Mouse (Mus musculus): Measurements from ENCODE around the gene Sp2.
A peak's percentile ranks its signal among the peaks of the same experiment; 100 is the strongest.

Sp2 gene

DNA sequence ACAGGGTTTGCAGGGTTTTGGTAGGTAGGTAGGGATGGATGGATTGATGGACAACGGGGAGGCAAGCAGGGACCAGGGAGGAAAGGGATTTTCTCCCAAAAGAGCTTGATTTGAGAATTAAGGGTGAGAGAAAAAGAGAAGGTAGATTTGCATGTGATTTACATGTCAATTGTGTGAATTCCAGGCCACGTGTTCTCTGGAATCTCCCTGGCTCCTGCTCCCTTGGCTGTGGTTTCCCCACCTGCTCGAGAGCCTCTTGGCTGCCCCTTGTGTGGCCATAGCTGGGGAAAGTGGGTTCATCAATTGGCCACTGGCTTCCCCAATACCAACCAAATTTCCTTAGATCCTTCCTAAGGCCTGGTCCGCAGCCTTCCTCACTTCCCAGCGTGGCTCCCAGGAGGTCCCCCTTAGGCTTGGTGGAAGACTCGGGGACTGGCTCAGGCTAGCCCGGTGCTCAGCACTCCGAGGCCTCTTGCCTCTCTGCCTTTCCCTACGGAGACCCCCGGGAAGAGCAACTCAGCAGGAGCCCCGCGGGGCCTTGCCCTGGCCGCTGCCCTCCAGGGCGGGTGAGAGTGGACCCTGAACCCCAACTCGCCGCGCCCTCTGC lies 14.1 kb upstream of the Sp2 start:
- ATAC-seq (ENCODE audit: insufficient number of reproducible peaks, low FRiP score, low TSS enrichment), result no peak

DNA sequence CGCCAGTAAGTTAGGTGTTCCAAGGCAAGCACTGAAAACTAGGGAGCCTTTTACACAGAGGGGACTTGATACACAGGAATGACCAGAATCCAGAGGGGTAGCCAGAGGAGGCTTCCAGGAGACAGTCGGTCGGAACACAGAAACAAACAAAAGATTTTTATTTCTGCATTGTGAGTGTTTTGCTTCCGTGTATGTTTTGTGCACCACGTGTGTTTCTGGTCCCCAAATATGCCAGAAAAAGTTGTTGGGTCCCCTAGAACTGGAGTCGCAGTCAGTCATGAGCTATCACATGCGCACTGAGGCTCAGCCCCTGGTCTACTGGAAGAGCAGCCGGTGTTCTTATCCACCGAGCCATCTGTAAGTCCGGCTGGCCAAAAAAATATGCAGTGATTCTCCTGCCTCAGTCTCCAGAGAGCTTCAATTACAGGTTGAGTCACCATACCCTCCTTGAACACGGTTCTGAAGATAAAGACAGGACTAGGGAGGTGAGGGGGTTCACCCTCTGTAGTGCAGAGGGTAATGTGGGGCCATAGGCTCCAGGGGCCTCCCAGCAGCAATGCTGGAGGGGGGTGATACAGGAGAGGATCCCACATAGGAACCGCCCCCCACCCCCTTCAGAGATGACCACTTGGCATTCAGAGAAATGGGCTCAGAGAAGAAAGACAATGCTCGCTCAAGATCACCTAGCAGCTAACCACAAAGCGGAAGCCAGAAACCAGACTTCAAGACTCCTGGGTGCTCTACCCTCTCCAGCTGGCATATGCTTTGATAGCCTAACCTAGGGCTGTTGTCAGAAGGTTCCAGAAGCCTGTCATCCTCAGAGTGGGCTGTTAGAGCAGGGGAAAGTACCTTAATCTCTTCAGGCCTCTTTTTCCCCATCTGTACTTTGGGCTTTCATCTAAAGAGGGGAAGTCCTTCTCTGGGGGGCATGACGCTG lies 13.3 kb upstream of the Sp2 start:
- ATAC-seq (ENCODE audit: insufficient number of reproducible peaks, low FRiP score, low TSS enrichment), result no peak

DNA sequence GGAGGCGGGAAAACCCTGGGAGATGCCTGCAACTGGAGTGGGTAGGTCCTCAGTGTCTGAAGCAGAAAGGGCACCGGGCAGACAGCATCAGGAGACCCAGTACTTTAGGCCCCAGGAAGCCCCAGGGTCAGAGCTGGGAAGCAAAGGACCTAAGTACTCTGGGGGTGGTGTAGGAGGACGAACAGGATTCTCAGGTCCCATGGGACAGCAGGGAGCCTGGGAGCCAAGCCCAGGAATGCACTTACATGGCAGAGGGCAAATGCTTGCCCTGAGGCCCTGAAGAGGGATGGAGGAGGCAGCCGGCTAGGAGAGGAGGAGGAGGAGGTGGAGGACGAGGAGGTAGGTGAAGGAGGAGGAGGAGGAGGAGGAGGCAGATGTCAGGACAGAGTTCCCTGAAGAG lies 12.3 kb upstream of the Sp2 start:
- ATAC-seq (ENCODE audit: insufficient number of reproducible peaks, low FRiP score, low TSS enrichment), result no peak

DNA sequence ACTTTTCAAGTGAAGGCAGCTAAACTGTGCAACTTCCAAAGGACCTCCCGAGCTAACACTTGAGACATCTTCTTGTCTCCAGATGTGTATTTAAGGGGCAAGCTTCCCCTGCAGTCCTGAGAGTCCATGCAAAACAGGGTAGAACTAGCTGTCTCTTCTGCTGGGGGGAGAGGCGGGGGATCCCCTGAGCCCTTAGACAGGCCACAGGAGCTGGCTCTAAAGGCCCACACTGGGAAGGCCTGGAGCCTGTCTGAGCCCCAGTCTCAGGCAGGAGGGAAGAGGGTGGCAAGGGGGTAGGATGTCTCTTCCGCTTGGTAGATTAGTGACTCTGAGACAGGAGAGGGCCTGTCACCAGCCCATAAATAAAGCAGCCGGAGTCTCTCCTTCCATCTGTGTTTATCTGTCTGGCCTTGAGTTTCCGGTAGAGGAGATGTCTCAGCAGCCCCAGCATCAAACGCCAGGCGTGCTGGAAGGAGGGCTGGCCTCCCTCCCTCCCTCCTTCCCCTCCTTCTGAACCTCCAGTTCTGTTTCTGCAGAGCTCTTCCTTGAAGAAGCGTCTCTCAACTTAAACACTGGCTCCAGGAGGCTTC lies 10.1 kb upstream of the Sp2 start:
- ATAC-seq (ENCODE audit: insufficient number of reproducible peaks, low FRiP score, low TSS enrichment), result no peak

DNA sequence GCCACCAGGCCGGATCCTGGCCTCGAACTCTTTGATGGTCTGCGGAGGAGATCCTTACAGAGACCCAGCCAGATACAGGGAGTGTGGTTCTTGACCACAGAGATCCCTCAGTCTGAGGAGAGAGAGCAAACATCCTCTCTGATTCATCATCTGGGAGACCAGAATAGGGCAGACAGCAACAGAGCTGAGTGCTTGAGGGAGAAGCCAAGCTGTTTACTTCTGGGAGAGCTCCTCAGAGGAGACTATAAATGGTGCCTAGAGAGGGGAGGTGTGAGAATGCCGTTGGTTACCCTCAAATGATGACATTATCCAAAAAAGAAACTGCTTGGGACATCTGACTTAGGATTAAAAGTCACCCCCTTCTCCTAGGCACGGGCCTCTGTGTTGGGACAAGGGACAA lies 8.7 kb upstream of the Sp2 start:
- ATAC-seq (ENCODE audit: insufficient number of reproducible peaks, low FRiP score, low TSS enrichment), result no peak

DNA sequence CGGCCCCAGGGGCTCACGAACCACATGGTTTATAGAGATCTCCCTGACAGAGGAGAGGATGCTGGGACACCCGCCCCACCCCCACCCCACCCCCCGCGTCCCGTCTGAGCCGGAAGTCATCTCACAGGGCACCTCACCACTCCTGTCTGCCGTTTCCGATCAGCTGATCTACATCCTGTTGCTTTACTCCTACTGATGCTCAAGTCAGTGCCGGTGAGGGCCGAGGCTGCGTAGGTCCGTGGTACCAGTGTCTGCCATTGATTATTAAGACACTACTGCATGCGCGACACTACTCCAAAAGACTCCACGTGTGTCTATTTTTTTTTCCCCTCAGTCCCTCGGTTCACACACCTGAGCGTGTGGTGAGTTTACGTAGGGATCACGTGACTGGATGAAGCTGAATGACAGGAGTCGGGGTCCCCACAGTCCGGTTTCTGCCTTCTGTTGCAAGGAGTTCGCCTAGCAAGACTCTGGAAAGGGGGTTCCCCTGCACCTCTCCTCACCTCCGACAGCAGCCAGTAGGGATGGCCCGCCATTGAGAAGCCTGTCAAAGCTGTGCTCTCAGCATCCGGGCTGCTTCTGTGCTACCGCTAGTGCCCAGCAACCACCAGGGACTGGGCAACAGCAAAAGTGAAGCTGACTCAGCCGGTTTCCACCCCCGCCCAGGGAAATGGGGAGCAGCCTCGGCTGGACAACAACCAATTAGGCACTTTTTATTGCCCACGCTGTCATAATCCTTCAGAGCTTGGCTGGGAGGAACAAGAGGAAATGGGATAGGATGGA lies 5.3 kb upstream of the Sp2 start:
- no peak for ATAC-seq (ENCODE audit: insufficient number of reproducible peaks, low FRiP score, low TSS enrichment)

DNA sequence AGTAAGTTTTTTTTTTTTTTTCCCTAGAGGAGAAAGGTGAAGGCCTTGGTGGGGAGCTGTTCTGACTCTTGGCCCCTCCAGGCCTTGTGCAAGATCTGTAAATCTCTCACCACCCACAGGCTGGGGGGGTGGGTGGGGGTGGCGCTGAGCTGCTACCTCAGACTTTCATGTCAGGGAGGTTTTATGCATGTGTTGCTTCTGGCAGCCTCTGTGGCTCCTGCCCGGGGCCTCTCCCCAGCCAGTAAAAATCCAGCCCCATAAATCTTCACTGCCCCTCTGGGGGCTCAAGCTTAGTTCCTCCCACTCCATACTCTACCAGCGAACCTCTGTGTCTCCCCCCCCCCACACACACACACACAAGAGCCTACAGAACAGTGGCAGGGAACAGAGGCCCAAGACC lies 3.7 kb upstream of the Sp2 start:
- no peak for ATAC-seq (ENCODE audit: insufficient number of reproducible peaks, low FRiP score, low TSS enrichment)

DNA sequence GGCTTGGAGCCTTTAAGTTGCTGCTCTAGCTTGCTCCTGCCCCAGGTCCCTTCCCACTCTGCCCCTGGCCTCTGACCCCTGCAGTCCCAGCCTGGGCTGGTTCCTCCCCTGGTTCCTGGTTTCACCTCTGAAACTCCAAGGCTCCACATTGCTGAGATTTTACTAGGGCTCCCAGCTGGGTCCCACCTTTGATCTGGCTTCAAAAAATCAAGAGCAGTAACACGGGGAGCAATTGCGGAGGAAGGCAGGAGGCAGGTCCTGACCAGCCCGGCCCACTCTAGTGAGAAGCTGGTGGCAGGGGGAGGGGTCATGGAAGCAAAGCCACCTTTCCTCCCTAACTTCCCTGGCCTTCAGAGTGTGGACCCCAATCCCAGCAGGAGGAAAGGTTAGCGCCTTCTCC lies 2.1 kb upstream of the Sp2 start:
- no peak for ATAC-seq (ENCODE audit: insufficient number of reproducible peaks, low FRiP score, low TSS enrichment)

DNA sequence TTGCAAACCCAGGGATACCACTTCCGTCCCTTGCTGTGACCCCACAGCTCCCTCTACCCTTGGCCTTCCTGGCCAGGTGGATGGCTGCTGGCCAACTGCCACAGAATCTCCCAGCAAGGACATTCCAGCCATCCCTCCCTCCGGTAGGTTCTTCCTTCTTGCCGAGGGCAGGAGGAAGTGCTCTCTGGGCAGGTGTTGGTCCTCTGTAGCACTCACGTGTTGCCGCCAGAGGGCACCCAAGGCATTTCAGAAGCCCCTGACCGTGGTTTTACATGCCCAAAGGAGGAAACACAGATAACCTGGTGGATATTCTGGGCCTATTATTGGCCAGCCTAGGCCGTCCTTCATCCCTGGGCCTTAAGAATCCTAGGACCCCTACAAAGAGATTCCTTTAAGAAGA lies 404 bp downstream of the Sp2 start:
- ATAC-seq (ENCODE audit: insufficient number of reproducible peaks, low FRiP score, low TSS enrichment), result no peak

DNA sequence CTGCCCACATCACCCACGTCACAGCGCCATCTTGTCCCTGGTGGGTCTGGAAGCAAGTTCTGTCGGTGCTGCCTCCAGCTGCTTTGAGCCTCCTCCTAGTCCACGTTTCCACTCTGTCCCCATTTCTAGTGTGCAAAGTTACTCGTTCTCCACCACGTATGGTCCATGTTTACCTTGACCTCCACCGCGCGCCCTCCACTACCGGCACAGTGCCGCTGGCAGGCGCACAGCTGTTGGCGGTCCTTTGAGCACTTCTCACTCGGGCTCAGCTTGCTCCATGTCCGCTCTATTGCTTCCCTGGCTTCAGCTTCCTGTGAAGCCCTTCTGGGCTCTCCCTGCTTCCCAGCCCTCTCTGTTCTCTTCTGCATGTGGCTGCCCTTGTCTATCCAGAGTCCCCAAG lies 1.3 kb downstream of the Sp2 start:
- ATAC-seq (ENCODE audit: insufficient number of reproducible peaks, low FRiP score, low TSS enrichment), result no peak

DNA sequence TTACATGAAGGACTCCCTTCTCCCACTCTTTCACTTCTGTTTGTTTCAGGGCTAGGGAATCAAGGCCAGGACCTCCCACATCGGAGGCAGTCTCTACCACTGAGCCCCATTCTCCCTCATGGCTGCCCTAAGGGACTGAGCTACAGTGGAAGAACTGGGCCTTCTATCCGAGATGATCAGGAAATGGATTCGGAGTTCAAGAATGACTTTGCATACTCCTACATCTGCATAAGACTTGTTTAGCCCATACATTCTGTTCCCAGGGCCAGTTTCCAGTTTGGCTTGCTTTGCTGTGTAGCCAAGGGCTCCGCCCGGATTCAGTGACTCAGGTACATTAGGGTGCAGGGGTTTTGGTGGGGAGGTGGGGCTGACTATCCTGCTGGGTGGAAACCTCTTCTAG lies 2.7 kb downstream of the Sp2 start:
- no peak for ATAC-seq (ENCODE audit: insufficient number of reproducible peaks, low FRiP score, low TSS enrichment)

DNA sequence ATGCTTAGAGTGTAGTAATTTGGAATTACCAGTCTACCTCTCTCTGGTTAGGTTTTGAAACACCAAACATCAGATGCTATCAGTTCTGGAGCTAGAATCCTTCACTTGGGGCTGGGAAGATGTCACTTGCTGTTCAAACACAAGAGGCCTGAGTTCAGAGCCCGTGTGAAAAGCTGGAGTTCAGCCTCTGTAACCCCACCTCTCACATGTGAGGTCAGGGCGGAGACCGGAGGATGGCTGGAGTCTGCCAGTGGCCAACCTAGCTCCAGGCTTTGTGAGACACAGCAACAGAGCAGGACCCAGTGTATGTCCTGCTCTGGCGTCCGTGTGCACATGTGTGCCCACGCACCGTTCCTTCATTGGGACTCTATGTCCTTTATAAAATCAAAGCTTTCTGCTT lies 3.4 kb downstream of the Sp2 start:
- ATAC-seq (ENCODE audit: insufficient number of reproducible peaks, low FRiP score, low TSS enrichment), result no peak

DNA sequence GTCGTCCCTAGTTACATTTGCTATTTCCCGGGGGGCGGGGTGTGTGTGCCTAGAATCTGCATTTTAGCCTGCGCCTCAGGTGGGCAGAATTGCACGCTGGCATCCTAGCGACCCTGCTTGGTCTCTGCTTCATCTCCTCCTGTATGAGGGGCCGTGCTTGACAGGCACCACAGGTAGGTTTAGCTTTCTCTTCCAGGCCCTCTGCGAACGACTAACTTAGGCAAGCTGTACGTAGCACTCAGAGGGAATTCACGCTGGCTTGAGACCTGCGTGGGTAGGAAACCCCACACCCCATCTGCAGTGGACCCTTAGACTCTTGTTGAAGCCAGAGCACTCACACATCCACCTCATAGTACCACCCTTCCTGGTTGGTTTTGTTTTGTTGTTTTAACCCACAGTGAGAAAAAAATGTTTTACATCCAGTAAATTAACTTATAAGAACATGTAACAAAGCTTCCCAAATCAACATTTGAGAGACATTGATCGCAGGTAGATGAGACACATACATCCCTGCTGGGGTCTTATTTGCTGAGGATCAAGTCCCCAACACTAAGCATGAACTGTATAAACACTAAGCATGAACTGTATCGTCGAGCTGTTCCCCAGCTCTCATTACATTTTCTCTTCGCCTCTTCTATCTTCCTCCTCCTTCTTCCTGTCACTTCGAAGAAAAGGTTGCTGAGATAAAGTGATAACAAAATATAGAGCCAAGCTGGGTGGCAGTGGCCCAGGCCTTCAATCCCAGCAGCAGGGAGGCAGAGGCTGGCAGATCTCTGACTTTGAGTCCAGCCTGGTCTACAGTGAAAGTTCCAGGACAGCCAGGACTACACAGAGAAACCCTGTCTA lies 4.1 kb downstream of the Sp2 start:
- no peak for ATAC-seq (ENCODE audit: insufficient number of reproducible peaks, low FRiP score, low TSS enrichment)

DNA sequence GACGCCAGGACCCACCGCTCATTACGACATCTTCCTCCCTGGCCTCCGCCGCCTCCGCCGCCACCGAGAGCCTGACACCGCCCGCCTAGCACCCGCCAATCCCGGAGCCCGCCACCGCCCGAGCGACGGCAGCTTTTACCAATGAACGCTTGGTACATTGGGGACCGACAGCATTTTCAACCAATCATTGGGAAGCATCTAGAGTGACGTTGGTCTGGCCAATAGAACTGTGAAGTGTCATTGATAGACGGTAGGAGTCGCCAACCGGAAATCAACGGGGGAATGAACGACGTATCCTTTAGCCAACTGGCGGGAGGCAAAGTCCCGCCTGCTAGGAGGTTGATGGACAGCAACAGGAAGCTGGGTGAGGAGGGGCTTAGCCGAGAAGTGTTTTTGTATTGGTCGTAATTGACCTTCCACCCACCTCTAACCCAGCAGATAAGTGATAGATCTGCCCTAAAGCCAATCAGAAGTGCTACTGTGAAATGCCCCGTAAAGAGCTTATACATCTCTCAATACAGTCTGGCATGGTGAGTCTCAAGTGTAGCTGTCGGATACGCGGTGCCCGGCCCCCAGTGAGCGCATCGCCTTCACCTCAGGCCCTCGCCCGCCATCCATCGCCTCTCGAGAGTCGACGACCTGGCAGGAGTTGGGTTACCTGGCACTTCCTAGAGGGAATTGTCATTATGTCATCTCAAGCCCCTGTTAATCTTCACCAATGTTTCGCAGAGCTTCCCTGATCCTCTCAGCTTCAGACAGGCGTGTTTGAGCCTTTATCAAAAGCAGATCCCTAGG lies 5.0 kb downstream of the Sp2 start:
- ATAC-seq (ENCODE audit: insufficient number of reproducible peaks, low FRiP score, low TSS enrichment), result peak; percentile 94

DNA sequence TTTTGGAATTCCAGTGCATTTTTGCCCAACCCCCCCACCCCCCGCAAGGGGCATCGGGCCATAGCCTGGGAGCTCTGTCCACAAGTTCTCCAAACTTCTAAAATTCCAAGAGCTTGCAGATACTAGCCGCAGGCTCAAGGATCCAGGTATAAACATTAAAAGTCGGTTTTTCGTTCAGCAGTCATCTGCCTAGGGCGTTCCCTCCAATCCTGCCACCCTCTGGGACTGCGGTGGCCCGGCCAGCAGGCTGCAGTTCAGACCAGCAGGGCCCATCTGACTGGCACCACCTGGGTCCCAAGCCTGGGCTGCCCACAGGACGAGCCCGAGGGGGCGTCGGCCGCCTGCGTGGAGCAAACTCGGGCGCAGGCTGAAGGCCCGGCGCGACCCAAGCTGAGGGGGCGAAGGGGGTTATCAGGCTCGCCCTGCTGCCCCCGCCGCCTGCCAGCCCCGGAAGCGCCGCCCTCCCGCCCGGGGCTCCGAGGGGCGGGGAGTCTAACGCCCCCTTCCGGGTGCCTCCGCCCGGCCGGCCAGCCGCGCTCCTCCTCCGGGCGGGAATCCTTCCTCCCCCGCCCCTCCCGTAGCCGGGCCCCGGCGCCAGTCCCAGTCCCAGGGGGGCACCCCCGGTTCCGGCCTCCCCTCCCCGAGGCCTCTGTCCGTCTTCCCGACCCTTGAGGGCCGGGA lies 5.7 kb downstream of the Sp2 start:
- ATAC-seq (ENCODE audit: insufficient number of reproducible peaks, low FRiP score, low TSS enrichment), result peak; percentile 51

DNA sequence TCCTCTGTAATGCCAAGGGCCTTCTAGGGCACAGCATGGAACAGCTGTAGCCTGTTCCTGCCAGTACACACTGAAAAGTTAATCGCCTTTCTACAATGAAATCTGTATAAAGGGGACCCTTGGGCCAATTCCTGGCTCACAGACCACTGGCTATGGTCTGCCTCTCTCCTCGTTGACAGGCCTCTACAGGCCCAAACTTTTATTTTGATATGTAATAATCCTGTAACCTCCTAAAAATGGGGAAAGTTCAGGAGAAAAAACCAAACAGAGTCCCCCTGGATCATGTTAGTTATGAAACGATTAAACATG lies 6.4 kb downstream of the Sp2 start:
- no peak for ATAC-seq (ENCODE audit: insufficient number of reproducible peaks, low FRiP score, low TSS enrichment)

DNA sequence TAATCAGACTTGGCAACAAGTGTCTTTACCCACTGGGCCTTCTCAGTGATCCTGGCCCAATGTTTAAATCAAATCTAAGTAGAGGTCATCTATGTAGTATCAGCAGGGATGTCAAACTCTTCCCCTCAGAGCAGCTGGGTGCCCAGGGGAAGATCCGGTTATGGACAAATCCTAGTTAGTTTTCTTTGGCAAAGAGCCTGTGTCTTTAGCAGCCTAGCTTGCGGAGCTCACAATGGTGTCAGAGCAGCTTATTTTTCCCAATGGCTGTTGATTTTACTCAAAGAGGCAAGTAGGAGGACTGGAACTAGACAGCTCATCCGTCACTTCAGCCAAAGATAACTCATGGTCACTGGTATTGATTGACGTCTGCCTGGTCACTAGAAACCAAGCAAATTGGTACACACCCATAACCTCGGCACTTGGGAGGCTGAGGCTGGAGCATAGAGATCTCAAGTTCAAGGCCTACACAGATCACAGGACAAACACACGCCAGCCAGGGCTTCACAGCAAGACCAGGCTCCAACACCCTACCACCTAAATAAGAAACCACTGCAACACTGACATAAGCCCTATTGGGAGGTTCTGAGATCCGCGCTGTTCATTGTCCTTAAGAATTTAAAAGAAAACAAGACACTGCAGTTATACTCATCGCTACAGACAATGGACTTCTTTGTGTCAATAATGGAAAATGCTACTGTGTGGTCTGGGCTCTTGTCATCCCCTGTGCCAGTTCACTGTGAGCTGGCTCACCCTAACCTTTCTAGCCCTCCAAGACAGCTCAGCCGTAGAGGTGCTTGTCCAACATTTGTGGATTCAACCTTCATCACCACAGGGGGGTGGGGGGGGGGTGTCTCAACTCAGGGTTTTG lies 7.0 kb downstream of the Sp2 start:
- no peak for ATAC-seq (ENCODE audit: insufficient number of reproducible peaks, low FRiP score, low TSS enrichment)

DNA sequence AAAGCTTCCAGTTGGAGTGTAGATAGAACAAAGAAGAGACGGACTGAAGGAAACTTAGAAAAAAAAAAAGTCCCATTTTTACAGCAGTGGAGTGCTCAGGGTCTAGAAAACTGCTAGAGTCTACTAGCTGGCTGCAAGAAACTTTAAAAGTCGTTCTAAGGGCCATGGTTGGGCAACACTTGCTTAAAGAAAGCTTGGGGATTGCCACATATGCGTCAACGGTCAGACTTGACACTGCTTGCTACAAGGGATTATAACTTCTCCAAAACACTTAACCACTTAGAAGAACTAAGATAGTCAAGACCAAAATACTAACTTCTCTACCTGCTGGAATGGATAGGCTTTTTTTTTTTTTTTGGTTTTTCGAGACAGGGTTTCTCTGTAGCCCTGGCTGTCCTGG lies 7.9 kb downstream of the Sp2 start:
- ATAC-seq (ENCODE audit: insufficient number of reproducible peaks, low FRiP score, low TSS enrichment), result no peak
